Mouse (Mus musculus): Measurements from ENCODE around the gene Vps35l. TPM values are rescaled to one million over a fixed set of nuclear protein-coding genes. Genes with fewer than 3 reads are reported as not detected.

Gene Vps35l
- total RNA-seq, 2 experiments from 2014 or later, result 49.5 to 51.6 TPM

- ATAC-seq (ENCODE audit: poor library complexity, severe bottlenecking), result peak; percentile 94
Observed at GRCm38 (mm10) chr7:118855171-118855876, 115.3 kb downstream of the Vps35l start, which contains the start of gene Iqck. TSS of gene Iqck (plus strand) at chr7:118855752.

DNA sequence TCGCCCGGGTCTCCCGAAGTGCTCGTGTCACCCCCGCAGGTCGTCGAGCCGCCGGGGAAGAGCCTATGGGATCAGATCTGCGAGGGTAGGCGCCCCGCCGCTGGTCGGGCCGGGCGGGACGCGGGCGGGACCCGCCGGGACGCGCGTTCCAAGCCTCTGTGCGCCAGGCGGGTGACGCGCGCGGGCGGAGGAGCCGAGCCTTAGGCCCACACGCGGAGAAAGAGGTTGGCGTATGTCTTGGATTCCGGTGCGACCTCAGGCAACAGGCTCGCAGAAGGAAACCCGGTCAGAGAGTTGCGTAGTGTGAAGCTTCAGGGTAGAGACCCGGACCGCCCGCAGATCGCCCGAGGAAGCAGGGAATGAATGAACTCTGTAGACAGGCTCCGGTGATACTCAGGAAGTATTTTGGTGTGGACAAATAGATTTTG, 115.9 kb downstream of the Vps35l start, which contains the start of gene Knop1:
Gene Knop1 (minus strand): TSS at position 378 of the 428 bp plus-strand sequence.
- ATAC-seq (ENCODE audit: poor library complexity, severe bottlenecking), result peak; percentile 17

GRCm38 (mm10) chr7:118858640-118859039, 118.6 kb downstream of the Vps35l start:
- ATAC-seq (ENCODE audit: poor library complexity, severe bottlenecking), result no peak

GRCm38 (mm10) chr7:118865362-118865761, 125.3 kb downstream of the Vps35l start:
- ATAC-seq (ENCODE audit: poor library complexity, severe bottlenecking), result peak; percentile 86

DNA sequence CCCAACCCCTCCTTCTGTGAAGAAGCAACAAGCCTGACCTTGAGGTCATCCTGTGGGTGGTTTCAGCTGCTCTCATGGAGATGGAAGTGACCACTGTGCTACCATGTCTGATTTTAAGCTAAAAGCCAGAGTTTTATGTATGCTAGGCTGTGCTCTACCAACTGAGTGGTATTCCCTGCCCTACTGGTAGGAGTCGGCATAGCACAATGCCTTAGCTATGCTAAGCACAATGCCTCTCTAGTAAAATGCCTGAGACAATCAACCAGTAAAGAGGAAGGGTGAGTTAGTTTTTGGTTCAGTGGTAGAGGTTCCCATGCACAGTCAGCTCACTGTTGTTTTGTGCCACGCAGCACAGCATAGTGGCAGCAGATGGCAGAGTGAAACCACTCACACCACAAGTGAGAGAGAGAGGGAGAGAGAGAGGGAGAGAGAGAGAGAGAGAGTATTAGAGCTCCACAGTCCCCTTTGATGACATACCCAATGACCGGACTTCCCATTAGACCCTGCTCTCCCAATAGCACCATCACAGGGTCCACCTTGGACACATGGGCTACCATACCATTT, 139.5 kb downstream of the Vps35l start:
- no peak for ATAC-seq (ENCODE audit: poor library complexity, severe bottlenecking)

DNA sequence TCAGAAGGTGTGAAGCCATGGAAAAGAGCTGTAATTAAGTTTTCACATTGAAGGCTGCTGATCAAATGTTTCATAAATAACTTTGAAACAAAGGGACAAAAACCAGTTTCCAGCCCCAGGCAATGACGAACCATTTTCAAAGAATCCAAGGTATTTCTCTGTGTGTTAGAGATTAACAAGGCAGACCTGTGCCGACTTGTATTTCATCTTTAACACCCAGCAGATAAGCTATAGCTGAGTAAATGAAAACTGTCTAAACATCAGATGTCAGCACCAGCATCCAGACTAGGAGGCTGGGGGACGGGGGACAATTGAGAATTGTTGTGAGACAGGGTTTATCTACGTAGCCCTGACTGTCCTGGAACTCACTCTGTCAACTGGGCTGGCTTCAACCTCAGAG, 143.9 kb downstream of the Vps35l start:
- no peak for ATAC-seq (ENCODE audit: poor library complexity, severe bottlenecking)

- no peak for ATAC-seq (ENCODE audit: poor library complexity, severe bottlenecking)
Observed at GRCm38 (mm10) chr7:118884969-118885368, 144.9 kb downstream of the Vps35l start.

DNA sequence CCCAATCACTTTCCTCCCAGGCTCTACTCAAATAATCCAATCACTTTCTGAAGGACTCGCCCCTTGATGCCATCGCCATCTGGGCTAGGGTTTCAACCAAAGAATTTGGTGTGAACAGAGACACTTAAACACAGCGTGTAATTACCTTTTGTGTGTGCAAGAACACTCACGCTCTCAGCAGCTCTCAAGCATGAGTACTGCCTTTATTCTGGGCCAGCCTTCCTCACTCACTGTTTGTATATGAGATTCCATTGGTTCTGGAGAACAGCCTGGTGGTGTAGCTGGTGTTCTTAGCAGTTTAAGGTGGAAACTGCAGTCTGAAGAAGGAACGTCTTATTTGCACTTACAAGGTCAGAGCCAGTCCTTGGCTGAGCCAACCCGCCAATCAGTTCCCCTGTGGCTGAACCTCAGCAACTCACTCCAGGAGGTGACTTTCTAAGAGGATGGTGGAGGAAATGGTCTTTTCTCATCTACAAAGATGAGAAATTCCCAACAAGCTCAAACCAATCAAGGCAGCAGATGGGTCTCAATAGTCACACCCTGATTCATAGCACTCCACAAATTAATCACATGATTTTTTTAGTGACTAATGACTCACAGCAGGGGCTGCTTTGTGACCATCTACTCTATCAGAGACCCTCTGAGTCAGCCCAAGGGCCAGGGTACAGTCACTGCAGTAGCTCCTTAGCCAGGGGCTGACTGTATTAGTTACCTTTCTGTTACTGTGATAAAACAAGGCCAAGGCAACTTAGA, 147.5 kb downstream of the Vps35l start:
- no peak for ATAC-seq (ENCODE audit: poor library complexity, severe bottlenecking)

DNA sequence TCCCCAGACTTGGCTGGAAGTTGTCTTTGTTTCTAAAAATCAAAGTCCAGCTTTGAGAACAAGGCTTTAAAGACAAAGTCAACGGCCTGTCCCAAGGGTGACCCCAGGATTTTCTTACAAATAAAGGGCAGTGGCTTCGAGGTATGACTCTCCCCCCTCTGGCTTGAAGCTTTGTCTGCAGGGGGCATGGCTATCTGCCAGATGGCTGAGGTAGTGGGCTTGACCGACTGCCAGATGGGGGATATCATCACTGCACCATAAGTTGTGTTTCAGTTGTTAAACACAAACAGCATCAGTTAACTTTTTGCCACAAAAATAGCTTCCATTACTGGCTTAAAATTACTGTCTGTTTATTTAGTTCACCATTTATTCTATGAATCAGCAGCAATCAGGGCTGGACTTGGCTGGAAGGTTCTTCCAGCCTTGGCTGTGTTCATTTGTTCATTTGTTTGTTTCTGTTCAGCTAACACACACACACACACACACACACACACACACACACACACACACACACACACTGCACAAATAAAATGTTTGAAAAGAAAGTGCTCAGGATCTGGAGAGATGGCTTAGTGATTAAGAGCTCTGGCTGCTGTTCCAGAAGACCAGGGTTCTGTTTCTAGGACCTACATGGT, 149.1 kb downstream of the Vps35l start:
- ATAC-seq (ENCODE audit: poor library complexity, severe bottlenecking), result no peak

Other genes with a start within 250 kb of the Vps35l start
- 16.5 and 17.1 TPM in 2 replicates for gene Itpripl2, start 248.3 kb upstream of the Vps35l start, total RNA-seq (2015)
- gene Itpripl2, start 248.3 kb upstream of the Vps35l start, total RNA-seq (2017), result 32.1 and 36.1 TPM in 2 replicates
- 18.3 and 19.5 TPM in 2 replicates for gene Coq7, start 206.9 kb upstream of the Vps35l start, total RNA-seq (2015)
- 20.9 and 21.5 TPM in 2 replicates for gene Coq7, start 206.9 kb upstream of the Vps35l start, total RNA-seq (2017)
- gene Tmc7, start 155.5 kb upstream of the Vps35l start, total RNA-seq (2015), result 0.05 and 0.54 TPM in 2 replicates
- gene Tmc7, start 155.5 kb upstream of the Vps35l start, total RNA-seq (2017), result 0.11 TPM in 1 of 2 replicates, not detected in the other
- not detected in 2 replicates for gene Tmc5, start 142.9 kb upstream of the Vps35l start, total RNA-seq (2015)
- not detected in 2 replicates for gene Tmc5, start 142.9 kb upstream of the Vps35l start, total RNA-seq (2017)
- 39.3 and 42.4 TPM in 2 replicates for gene Gde1, start 34.4 kb upstream of the Vps35l start, total RNA-seq (2015)
- 30.2 and 33.0 TPM in 2 replicates for gene Gde1, start 34.4 kb upstream of the Vps35l start, total RNA-seq (2017)
- 12.2 and 13.5 TPM in 2 replicates for gene Ccp110, start 27.7 kb upstream of the Vps35l start, total RNA-seq (2015)
- gene Ccp110, start 27.7 kb upstream of the Vps35l start, total RNA-seq (2017), result 9.6 and 21.1 TPM in 2 replicates
- 0.48 TPM in 1 of 2 replicates, not detected in the other for gene Iqck, start 115.5 kb downstream of the Vps35l start, total RNA-seq (2015)
- gene Iqck, start 115.5 kb downstream of the Vps35l start, total RNA-seq (2017), result 0.40 TPM in 1 of 2 replicates, not detected in the other
- 12.1 and 13.2 TPM in 2 replicates for gene Knop1, start 116.0 kb downstream of the Vps35l start, total RNA-seq (2015)
- 20.2 and 40.0 TPM in 2 replicates for gene Knop1, start 116.0 kb downstream of the Vps35l start, total RNA-seq (2017)